Mouse (Mus musculus) limb, embryonic 13.5 days (tissue): ENCODE results near the gene Gm14139. TPM values are rescaled to one million over a fixed set of nuclear protein-coding genes. Genes with fewer than 3 reads are reported as not detected.
A peak's percentile ranks its signal among the peaks of the same experiment; 100 is the strongest.
"Not testable (repeated sequence)": the region's sequence is repeated elsewhere in the genome, so short reads cannot be mapped to it uniquely, and the experiment has no call there.

Experiments
- ATAC-seq: fragments of 200-750 bp; cut with Nextera tagmentation; 2 replicates; pipeline ENCODE4 v1.8.0; 2017; ENCODE audit warnings: low read depth, moderate number of reproducible peaks, moderate TSS enrichment; ENCODE audit not compliant: low FRiP score
- H3K27ac ChIP-seq: fragments of 300-500 bp; sonication (generic); 2 replicates; pipeline ENCODE4 v1.5.1; 2015; ENCODE audit warnings: inconsistent platforms, mild to moderate bottlenecking, moderate library complexity
- H3K27me3 ChIP-seq: fragments of 300-500 bp; sonication (generic); 2 replicates; pipeline ENCODE4 v1.6.1; 2015; ENCODE audit warnings: mild to moderate bottlenecking, inconsistent platforms
- H3K36me3 ChIP-seq: fragments of 300-500 bp; sonication (generic); 2 replicates; pipeline ENCODE4 v1.6.1; 2015; ENCODE audit warnings: inconsistent platforms, mild to moderate bottlenecking, moderate library complexity
- H3K4me1 ChIP-seq: fragments of 300-500 bp; sonication (generic); 2 replicates; pipeline ENCODE4 v1.6.1; 2015; ENCODE audit warnings: inconsistent platforms
- H3K4me2 ChIP-seq: fragments of 300-500 bp; sonication (generic); replicated peaks from 2 replicates; pipeline ENCODE4 v1.6.1; 2015; ENCODE audit warnings: inconsistent platforms, mild to moderate bottlenecking, moderate library complexity
- H3K4me3 ChIP-seq: fragments of 300-500 bp; sonication (generic); 2 replicates; pipeline ENCODE4 v1.5.1; 2015; ENCODE audit warnings: moderate library complexity, mild to moderate bottlenecking, inconsistent platforms
- H3K9ac ChIP-seq: fragments of 300-500 bp; sonication (generic); 2 replicates; pipeline ENCODE4 v1.6.1; 2015; ENCODE audit warnings: mild to moderate bottlenecking, inconsistent platforms
- H3K9me3 ChIP-seq: fragments of 300-500 bp; sonication (generic); 2 replicates; pipeline ENCODE4 v1.6.1; 2016; ENCODE audit warnings: inconsistent platforms
- WGBS: fragments of 180-500 bp; shearing (Covaris S2); methylation state at CpG from one replicate; pipeline ENCODE4 v1.1.7; 2015; 5-methylcytosine and 5-hydroxymethylcytosine counted together
- polyA plus RNA-seq: library from polyadenylated mRNA; unstranded; fragments of >200 nt; fragmentation: Nextera tagmentation; extraction: Ambion mirVana; gene quantifications from 2 replicates; pipeline ENCODE4 v1.2.1, GENCODE M21; 2015

Gm14139 gene
- polyA plus RNA-seq: not detected in 2 replicates

- not testable (repeated sequence) for H3K36me3 ChIP-seq, ATAC-seq
- 76% methylated on average over 7 of the region's 7 CpGs for WGBS
Observed at GRCm38 (mm10) chr2:150181570-150181999, at the start of gene Gm14139. Gene Gm14139, plus strand, starts transcription at chr2:150181755.

GRCm38 (mm10) chr2:150132002-150132401 is 49.6 kb upstream of the Gm14139 start:
- not testable (repeated sequence) for H3K27ac ChIP-seq, H3K9ac ChIP-seq, ATAC-seq, H3K4me3 ChIP-seq, H3K4me2 ChIP-seq, H3K27me3 ChIP-seq, H3K4me1 ChIP-seq
- Histone ChIP-seq H3K36me3 (peaks cover 49% of the 10 kb centered on the region), H3K9me3 (peaks cover 18% of the 10 kb centered on the region)
- 79% methylated on average over 1 of the region's 1 CpGs for WGBS

More at GRCm38 (mm10) chr2:150181570-150181999, at the start of gene Gm14139:
- H3K9me3 ChIP-seq: peaks cover 19% of the 10 kb centered on the region; the same call in 1 of the 2 replicates
- not testable (repeated sequence) for H3K27ac ChIP-seq, H3K4me1 ChIP-seq, H3K4me2 ChIP-seq, H3K4me3 ChIP-seq, H3K27me3 ChIP-seq, H3K9ac ChIP-seq

GRCm38 (mm10) chr2:150132773-150133172 is 48.8 kb upstream of the Gm14139 start:
- Histone ChIP-seq H3K36me3 (peaks cover 45% of the 10 kb centered on the region), H3K4me2 (no peak overlapping the region), H3K4me1 (peaks cover 7% of the 10 kb centered on the region), H3K27ac (no peak overlapping the region), H3K27me3 (no peaks in the 10 kb centered on the region), H3K9me3 (peaks cover 14% of the 10 kb centered on the region), H3K4me3 (no peak overlapping the region), H3K9ac (no peak overlapping the region)
- 65% methylated on average over 2 of the region's 2 CpGs for WGBS
- no peak for ATAC-seq

GRCm38 (mm10) chr2:150136435-150136897 is 45.1 kb upstream of the Gm14139 start, which contains the start of gene Zfp120:
Gene Zfp120, minus strand, starts transcription at chr2:150136708.
- no peaks in the 10 kb centered on the region for H3K27me3 ChIP-seq
- peak within 1 kb of the TSS; percentile 69 for H3K27ac ChIP-seq
- peaks cover 21% of the 10 kb centered on the region for H3K36me3 ChIP-seq
- H3K4me1 ChIP-seq: peaks cover 7% of the 10 kb centered on the region
- peak within 1 kb of the TSS; percentile 75 for H3K9ac ChIP-seq
- peak within 1 kb of the TSS; percentile 72 for H3K4me3 ChIP-seq
- ATAC-seq: peak; percentile 100
- peak within 1 kb of the TSS; percentile 60 for H3K4me2 ChIP-seq
- H3K9me3 ChIP-seq: no peaks in the 10 kb centered on the region
- WGBS: 0% methylated on average over 13 of the region's 13 CpGs

- H3K9ac ChIP-seq: no peak overlapping the region
- no peak overlapping the region for H3K27ac ChIP-seq
- no peaks in the 10 kb centered on the region for H3K27me3 ChIP-seq
- H3K36me3 ChIP-seq: no peaks in the 10 kb centered on the region
- H3K4me3 ChIP-seq: no peak overlapping the region
- ATAC-seq: no peak
- no peaks in the 10 kb centered on the region for H3K4me1 ChIP-seq
- no peak overlapping the region for H3K4me2 ChIP-seq
- H3K9me3 ChIP-seq: no peaks in the 10 kb centered on the region
Observed at GRCm38 (mm10) chr2:150166703-150167102, 14.9 kb upstream of the Gm14139 start.

- H3K27ac ChIP-seq: no peak overlapping the region
- no peak overlapping the region for H3K4me2 ChIP-seq
- H3K9ac ChIP-seq: no peak overlapping the region
- ATAC-seq: no peak
- no peaks in the 10 kb centered on the region for H3K4me1 ChIP-seq
- H3K9me3 ChIP-seq: peaks cover 13% of the 10 kb centered on the region; the same call in 1 of the 2 replicates
- no peaks in the 10 kb centered on the region for H3K27me3 ChIP-seq
- no peaks in the 10 kb centered on the region for H3K36me3 ChIP-seq
- no peak overlapping the region for H3K4me3 ChIP-seq
Observed at GRCm38 (mm10) chr2:150173833-150174232, 7.7 kb upstream of the Gm14139 start.

GRCm38 (mm10) chr2:150179579-150179978 is 2.0 kb upstream of the Gm14139 start, which contains the start of gene Gm10770:
Gene Gm10770, minus strand, starts transcription at chr2:150179679.
- H3K4me1 ChIP-seq, H3K27ac ChIP-seq, H3K4me3 ChIP-seq, H3K9ac ChIP-seq, H3K27me3 ChIP-seq, H3K36me3 ChIP-seq, ATAC-seq, H3K4me2 ChIP-seq: not testable (repeated sequence)
- H3K9me3 ChIP-seq: peaks cover 19% of the 10 kb centered on the region; the same call in 1 of the 2 replicates
- WGBS: 80% methylated on average over 4 of the region's 4 CpGs

GRCm38 (mm10) chr2:150181046-150181445 is 509 bp upstream of the Gm14139 start:
- not testable (repeated sequence) for H3K4me2 ChIP-seq, H3K9ac ChIP-seq, H3K4me1 ChIP-seq, H3K27me3 ChIP-seq, ATAC-seq, H3K4me3 ChIP-seq, H3K36me3 ChIP-seq, H3K27ac ChIP-seq
- H3K9me3 ChIP-seq: peaks cover 19% of the 10 kb centered on the region; the same call in 1 of the 2 replicates

GRCm38 (mm10) chr2:150217600-150218362 is 36.2 kb downstream of the Gm14139 start, which contains the start of gene Zfp937:
Gene Zfp937, plus strand, starts transcription at chr2:150218073.
- H3K27me3 ChIP-seq, H3K4me1 ChIP-seq, H3K27ac ChIP-seq, H3K36me3 ChIP-seq, H3K9me3 ChIP-seq: not testable (repeated sequence)
- peak within 1 kb of the TSS; percentile 56 for H3K4me2 ChIP-seq
- 2% methylated on average over 15 of the region's 15 CpGs for WGBS
- peak within 1 kb of the TSS; percentile 58 for H3K9ac ChIP-seq
- peak within 1 kb of the TSS; percentile 47 for H3K4me3 ChIP-seq
- peak; percentile 100 for ATAC-seq

GRCm38 (mm10) chr2:150218363-150218725 is 36.8 kb downstream of the Gm14139 start:
- H3K36me3 ChIP-seq, ATAC-seq, H3K27ac ChIP-seq, H3K27me3 ChIP-seq, H3K9me3 ChIP-seq, H3K4me1 ChIP-seq: not testable (repeated sequence)
- Histone ChIP-seq H3K9ac (peak overlapping the region; percentile 58), H3K4me3 (peak overlapping the region; percentile 47), H3K4me2 (peak overlapping the region; percentile 56)
- WGBS: 11% methylated on average over 4 of the region's 4 CpGs

- not testable (repeated sequence) for H3K27ac ChIP-seq, H3K9ac ChIP-seq, H3K27me3 ChIP-seq, H3K36me3 ChIP-seq, ATAC-seq, H3K4me3 ChIP-seq, H3K4me2 ChIP-seq, H3K4me1 ChIP-seq, H3K9me3 ChIP-seq
Observed at GRCm38 (mm10) chr2:150223263-150223662, 41.7 kb downstream of the Gm14139 start.
